Mouse (Mus musculus) C2C12 (cell line): ENCODE measurements around the gene Emc8. TPM values are rescaled to one million over a fixed set of nuclear protein-coding genes. Genes with fewer than 3 reads are reported as not detected.

ENCODE experiments used
- H3K27me3 ChIP-seq: one replicate; pipeline ENCODE4 v1.6.1; 2011; ENCODE audit not compliant: control insufficient read depth, insufficient read depth, insufficient read length
- H3K36me3 ChIP-seq: one replicate; pipeline ENCODE4 v1.6.1; 2011; ENCODE audit not compliant: control insufficient read depth, insufficient read depth
- H3K4me3 ChIP-seq: one replicate; pipeline ENCODE4 v1.5.1; 2011; ENCODE audit warnings: mild to moderate bottlenecking, control low read depth; ENCODE audit not compliant: poor library complexity, insufficient read depth, severe bottlenecking
- H3K79me2 ChIP-seq: one replicate; pipeline ENCODE4 v1.6.1; 2011; ENCODE audit not compliant: control insufficient read depth, insufficient read depth
- H3K79me3 ChIP-seq: one replicate; pipeline ENCODE4 v1.6.1; 2011; ENCODE audit warnings: low read depth, control low read depth
- H3ac ChIP-seq: one replicate; pipeline ENCODE3; 2011; ENCODE audit warnings: low read depth; ENCODE audit not compliant: control insufficient read depth, insufficient read length
- CEBPB ChIP-seq: IDR thresholded peaks from one replicate; pipeline ENCODE4 v1.6.1; 2011; ENCODE audit warnings: low read depth, mild to moderate bottlenecking, control low read depth, moderate library complexity
- CTCF ChIP-seq: IDR thresholded peaks from one replicate; pipeline ENCODE4 v1.5.1; 2011; ENCODE audit not compliant: control insufficient read depth, insufficient read depth, insufficient read length
- FOSL1 ChIP-seq: IDR thresholded peaks from one replicate; pipeline ENCODE4 v1.8.0; 2011; ENCODE audit warnings: mild to moderate bottlenecking, low read length; ENCODE audit not compliant: poor library complexity, insufficient read depth, severe bottlenecking
- MAX ChIP-seq: IDR thresholded peaks from one replicate; pipeline ENCODE4 v1.6.1; 2011; ENCODE audit warnings: mild to moderate bottlenecking, control low read depth
- MYOD1 ChIP-seq: IDR thresholded peaks from one replicate; pipeline ENCODE4 v1.6.1; 2011; ENCODE audit warnings: low read depth; ENCODE audit not compliant: control insufficient read depth, insufficient read length
- MYOG ChIP-seq: IDR thresholded peaks from one replicate; pipeline ENCODE4 v1.6.1; 2011; ENCODE audit not compliant: control insufficient read depth, insufficient read length; ENCODE audit errors: extremely low read depth
- USF1 ChIP-seq: IDR thresholded peaks from one replicate; pipeline ENCODE4 v1.6.1; 2011; ENCODE audit warnings: low read depth, mild to moderate bottlenecking, control low read depth, moderate library complexity
- polyA plus RNA-seq: library from polyadenylated mRNA; unstranded; fragments of >200 nt; fragmentation: generic; extraction: Trizol; gene quantifications from one replicate; pipeline ENCODE4 v1.2.1, GENCODE M21; 2012; ENCODE audit warnings: missing spikeins

Gene Emc8
- polyA plus RNA-seq, 1 experiment, result 240 TPM

DNA sequence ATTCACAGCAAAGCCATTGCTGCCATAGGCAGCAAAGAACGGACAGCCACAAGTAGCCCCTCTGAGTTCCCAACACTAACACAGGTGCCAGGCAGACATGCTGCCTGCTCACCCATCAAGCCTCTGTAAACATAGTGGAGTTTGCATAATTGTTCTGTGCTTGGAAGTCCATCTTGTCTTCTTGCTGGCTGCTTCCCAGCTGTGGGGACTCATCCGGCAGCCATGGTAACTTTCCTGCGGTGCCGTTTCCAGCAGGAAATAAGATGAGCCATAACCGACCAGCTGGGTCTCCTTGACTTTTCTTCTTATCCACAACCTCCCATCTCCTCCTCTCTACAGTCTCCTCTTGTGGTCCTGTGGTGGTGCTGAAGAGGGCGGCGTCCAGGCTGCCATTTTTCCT lies 30.1 kb upstream of the Emc8 start:
- TF ChIP-seq USF1 (no peak), MYOD1 (no peak), MAX (no peak), FOSL1 (no peak), CEBPB (no peak), CTCF (no peak), MYOG (no peak)
- no peak overlapping the region for H3K4me3 ChIP-seq
- no peaks in the 10 kb centered on the region for H3K79me3 ChIP-seq
- H3ac ChIP-seq, result no peak overlapping the region
- no peaks in the 10 kb centered on the region for H3K36me3 ChIP-seq
- no peaks in the 10 kb centered on the region for H3K79me2 ChIP-seq
- peaks cover 56% of the 10 kb centered on the region for H3K27me3 ChIP-seq

GRCm38 (mm10) chr8:120697979-120698272 lies 29.6 kb upstream of the Emc8 start:
- TF ChIP-seq CEBPB (no peak), MYOD1 (no peak), FOSL1 (no peak), CTCF (no peak), MYOG (no peak), USF1 (no peak), MAX (no peak)
- no peaks in the 10 kb centered on the region for H3K79me3 ChIP-seq
- peaks cover 54% of the 10 kb centered on the region for H3K27me3 ChIP-seq
- no peaks in the 10 kb centered on the region for H3K36me3 ChIP-seq
- no peak overlapping the region for H3K4me3 ChIP-seq
- H3ac ChIP-seq, result no peak overlapping the region
- H3K79me2 ChIP-seq, result no peaks in the 10 kb centered on the region

DNA sequence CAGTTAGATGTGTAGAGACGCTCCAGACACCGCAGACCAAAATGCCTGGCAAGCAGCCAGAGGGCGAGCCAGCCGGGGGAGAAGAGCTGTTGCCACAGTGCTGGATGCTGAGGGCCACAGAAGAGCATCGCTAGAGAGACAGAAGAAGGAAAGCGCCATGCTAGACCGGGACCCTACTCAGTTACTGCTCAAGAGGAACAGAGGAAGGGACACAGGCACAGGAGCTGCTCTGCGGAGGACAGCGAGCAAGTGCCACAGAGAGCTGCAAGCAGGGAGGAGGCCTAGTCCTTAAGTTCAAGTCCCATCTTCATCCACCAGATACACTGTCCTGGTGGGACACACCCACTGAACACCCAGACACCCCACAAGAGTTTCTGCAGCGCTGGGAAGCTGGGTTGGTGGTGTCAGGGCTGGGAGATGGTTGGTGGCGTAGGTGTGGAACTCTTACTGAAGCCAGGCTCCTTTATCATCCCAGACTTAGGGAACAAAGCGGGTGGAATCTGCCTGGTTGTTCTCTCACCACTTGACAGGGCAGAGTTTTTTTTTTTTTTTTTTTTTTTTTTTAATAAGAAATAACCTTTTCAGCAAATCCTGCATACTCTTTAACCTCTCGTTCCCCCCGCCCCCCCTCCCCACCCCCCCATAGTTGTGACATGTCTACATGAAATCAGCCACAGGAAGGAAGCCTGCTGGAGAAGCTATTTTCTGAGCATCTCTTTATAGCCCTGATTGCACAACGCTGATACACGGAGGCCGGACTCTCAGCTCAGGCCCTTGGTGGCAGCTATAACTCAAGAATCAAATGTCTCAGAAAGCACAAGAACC lies 29.0 kb upstream of the Emc8 start:
- Histone ChIP-seq H3ac (no peak overlapping the region), H3K79me2 (no peaks in the 10 kb centered on the region), H3K79me3 (no peaks in the 10 kb centered on the region), H3K36me3 (no peaks in the 10 kb centered on the region), H3K27me3 (peaks cover 52% of the 10 kb centered on the region), H3K4me3 (no peak overlapping the region)
- TF ChIP-seq MAX, result no peak
- no peak for TF ChIP-seq MYOG
- TF ChIP-seq USF1, result no peak
- TF ChIP-seq MYOD1, result no peak
- TF ChIP-seq CTCF, result no peak
- TF ChIP-seq FOSL1, result no peak
- no peak for TF ChIP-seq CEBPB

- peaks cover 45% of the 10 kb centered on the region for H3K27me3 ChIP-seq
- no peaks in the 10 kb centered on the region for H3K36me3 ChIP-seq
- H3ac ChIP-seq, result no peak overlapping the region
- H3K79me2 ChIP-seq, result no peaks in the 10 kb centered on the region
- no peak overlapping the region for H3K4me3 ChIP-seq
- TF ChIP-seq CEBPB, result no peak
- no peak for TF ChIP-seq CTCF
- TF ChIP-seq MYOD1, result no peak
- no peak for TF ChIP-seq MAX
- no peak for TF ChIP-seq FOSL1
- TF ChIP-seq MYOG, result no peak
- no peak for TF ChIP-seq USF1
- H3K79me3 ChIP-seq, result no peaks in the 10 kb centered on the region
Measured at GRCm38 (mm10) chr8:120696401-120697153, 28.2 kb upstream of the Emc8 start.

DNA sequence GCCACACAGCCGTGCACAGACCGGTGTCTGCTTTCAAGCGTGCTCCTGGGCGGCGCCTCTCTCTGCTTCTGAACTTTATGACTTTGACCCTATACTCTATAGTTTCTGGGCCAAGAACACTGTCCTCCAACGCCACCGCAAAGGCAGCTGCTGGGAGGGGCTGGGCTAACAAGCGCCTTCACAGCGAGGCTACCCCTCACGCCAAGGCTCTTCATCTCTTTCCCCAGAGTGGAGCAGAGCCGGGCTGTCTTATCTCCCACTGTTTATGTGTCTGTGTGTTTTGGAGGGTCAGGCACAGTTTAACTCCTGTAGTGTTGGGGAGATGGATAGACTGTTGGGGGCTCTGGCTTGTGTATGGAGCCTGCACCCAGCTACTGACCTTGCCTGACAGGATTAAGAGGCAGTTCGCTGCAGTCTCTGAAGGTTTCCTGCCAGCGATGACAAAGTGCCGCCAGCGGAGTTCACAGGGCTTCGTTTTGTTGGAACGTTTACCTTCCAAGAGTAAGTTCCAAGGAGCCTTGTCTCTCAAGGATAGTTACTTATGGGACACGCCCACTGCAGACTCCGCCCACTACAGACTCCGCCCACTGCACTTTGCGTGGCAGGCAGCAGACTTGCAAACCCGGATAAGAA lies 25.6 kb upstream of the Emc8 start:
- Histone ChIP-seq H3K79me3 (no peaks in the 10 kb centered on the region), H3K4me3 (no peak overlapping the region), H3K27me3 (peaks cover 41% of the 10 kb centered on the region), H3K79me2 (no peaks in the 10 kb centered on the region), H3K36me3 (no peaks in the 10 kb centered on the region), H3ac (no peak overlapping the region)
- TF ChIP-seq MAX (no peak), CEBPB (no peak), FOSL1 (no peak), MYOG (no peak), CTCF (no peak), MYOD1 (no peak), USF1 (no peak)
